Mouse (Mus musculus) activated CD4-positive, CD25-positive, alpha-beta regulatory T cell, adult 4 months (primary cell): ENCODE measurements around the gene Fgf15. TPM values are rescaled to one million over a fixed set of nuclear protein-coding genes. Genes with fewer than 3 reads are reported as not detected.
"Not testable (repeated sequence)": the region's sequence is repeated elsewhere in the genome, so short reads cannot be mapped to it uniquely, and the experiment has no call there.

Experiments
- ATAC-seq: one replicate; pipeline ENCODE4 v1.8.0; 2017
- polyA plus RNA-seq, 2 experiments: library from polyadenylated mRNA; unstranded; fragments of 100-300 nt; shearing (Covaris generic); gene quantifications; one replicate each; pipeline ENCODE4 v1.2.1; 2017

Gene Fgf15
- polyA plus RNA-seq, 2 experiments from 2014 or later = not detected

DNA sequence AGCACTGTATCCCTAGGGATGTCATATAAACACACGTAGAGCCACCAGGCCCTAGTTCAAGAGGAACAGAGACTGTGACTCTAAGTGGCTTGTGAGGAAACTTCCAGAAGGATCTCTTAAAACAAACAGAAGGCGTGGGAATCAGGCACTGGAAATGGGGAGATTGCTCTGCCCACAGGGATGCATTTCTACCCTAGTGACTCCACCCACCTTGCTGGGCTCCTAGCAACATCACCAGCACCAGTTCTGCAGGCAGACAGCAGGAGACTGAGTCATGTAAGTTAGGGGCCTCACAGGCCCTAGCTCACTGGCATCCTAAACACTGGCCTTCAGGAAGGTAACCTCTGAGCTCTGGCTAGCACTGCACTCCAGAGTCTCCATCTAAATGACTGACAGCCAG lies 4.5 kb upstream of the Fgf15 start:
- ATAC-seq = no peak

DNA sequence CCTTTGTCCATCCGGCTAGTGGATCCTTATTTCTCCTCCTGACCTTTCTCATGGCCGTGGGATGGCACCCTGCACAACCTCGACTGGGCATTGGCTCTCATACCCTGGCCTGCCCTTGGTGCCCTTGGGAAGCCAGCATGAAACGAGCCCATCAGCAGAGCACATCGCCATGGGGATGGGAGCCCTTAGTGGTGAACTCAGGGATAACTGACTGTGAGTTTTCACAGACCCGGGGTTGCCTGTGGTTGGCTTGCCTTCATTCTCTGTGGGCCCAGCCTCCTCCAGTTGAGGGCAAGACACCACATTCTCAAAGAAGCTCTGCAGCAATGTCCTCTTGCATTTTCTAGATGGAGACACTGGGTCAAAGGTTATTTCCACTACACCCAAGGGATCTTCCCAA lies 4.0 kb upstream of the Fgf15 start:
- no peak for ATAC-seq

DNA sequence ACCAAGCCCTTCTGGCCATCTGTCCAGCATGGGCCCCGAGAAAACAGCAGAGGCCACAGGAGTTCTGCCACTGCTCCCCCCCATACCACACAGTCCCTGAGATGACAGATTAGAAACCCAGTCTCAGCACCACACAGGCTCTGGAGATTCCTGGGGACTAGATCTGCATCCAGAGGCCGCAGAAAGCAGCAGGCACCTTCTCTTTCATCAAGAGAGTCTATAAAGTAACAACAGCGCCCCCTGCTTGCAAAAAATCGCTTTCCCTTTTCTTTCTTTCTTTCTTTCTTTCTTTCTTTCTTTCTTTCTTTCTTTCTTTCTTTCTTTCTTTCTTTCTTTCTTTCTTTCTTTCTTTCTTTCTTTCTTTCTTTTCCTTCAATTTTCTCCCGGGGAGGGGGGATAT lies 2.1 kb upstream of the Fgf15 start:
- no peak for ATAC-seq

DNA sequence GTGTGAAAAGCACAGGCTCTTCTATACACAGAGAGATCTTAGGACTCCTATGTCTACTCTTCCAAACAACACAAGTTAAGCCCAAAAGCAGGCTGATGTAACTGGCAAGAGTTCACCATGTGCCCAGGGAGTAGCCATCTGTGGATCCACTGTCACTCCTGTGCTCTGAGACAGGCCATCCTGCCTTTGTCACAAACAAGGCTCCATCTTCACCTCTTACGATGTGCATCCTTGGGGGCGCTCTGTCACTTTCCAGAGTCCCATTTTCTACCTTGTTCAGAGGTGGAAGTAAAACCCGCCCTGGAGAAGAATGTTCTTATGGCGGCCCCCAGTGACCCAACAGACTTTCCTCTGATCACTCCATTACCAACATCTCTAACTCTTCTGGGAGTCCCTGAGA lies 1.6 kb upstream of the Fgf15 start:
- ATAC-seq = no peak

DNA sequence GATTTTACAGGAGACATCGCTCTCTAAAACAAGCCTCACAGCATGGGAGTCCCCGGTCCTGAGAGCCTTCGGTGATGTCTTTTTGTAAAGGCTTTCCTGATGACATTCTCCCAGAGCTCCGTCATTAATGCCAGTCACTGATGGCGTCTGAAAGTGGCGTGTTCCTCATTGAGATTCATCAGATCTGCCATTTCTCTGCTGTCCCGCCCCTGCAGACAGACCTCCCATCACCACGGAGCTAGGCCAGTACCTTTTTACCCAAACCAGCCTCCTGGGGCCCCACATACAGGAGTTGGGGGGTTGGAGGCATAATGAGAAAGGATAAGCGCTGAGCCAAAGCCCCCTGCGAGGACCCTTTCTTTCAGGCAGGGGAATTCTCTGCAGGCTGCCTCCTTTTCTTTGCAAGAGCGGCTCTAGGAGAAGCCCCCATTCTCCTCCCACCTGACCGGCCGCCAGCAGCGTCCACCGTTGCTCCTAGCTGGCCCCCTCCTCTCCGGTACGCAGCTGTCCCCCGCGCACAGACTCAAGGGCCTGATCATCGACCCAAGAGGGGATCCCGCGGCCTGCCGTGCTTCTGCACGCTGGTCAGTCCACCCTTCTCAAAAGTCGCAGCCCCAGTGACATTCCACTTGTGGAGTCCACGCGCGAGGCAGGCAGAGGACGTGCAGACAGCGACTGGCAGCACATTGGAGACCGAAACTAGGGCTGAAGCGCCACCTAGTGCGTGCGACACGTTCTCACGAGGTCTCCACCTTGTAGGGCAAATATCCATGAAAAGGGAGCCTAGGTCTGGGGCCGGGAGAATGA lies 823 bp upstream of the Fgf15 start:
- ATAC-seq = peak; percentile 69

DNA sequence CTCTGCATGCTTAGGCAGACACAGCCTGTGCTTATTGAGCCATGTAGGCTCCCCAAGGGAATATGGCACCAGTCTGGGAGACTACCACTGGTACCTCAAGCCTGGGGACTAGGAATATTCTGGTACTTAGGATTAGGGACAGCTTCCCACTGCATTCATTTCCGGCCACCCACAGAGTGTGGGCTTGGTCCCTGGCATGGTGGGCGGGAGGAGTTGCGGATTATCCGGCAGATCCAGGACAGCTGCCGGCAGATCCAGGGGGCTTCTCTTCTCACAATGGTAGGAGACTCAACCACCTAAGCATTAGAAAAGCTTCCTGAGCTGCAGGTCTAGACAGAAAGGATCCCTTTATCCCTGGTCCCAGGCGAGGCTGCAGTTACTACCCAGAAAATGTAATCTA lies 2.2 kb downstream of the Fgf15 start:
- ATAC-seq = no peak

DNA sequence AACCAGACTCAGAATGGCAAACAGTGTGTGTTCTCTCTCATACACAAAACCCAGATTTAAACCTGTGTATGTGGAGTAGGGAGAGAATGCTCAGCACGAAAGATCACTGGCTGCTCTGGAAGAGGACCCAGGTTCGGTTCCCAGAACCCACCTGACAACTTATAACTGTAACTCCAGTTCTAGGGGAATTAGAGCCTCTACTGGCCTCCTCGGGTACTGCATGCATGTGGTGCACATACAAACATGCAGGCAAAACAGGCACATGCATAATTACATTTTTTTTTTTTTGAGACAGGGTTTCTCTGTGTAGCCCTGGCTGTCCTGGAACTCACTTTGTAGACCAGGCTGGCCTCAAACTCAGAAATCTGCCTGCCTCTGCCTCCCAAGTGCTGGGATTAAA lies 9.2 kb downstream of the Fgf15 start:
- ATAC-seq = not testable (repeated sequence)

DNA sequence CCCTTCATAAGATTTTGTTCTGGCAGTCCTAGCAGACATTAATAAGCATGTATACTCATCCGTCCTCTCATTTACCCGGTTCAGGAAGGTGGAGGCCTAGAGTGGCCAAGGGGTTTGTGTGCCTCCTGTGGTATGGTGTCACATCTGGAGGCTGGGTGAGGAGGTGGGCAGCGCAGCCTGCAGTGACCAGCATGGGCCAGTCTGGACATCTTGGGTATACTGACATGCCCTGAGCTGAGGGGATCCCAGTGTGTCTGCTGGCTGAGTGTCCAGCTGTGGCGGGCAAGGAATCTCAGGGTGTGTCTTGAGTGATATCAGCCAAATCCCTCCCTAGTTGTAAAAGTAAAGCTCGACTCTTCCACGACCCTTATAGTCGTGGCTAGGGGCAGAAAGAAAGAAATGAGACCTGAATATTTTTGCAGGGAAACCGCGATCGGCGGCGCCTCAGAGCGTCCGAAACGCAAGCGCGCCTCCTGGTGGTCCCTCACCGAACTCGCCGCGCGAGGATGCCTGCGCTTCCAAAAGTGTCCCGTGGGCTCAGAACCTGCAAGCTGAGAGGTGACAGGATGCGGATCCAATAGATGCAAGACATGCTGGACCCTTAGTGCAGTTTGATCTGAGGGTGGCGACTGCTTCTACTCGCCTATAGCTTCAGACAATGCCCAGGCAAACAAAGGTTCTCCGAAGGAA lies 10.5 kb downstream of the Fgf15 start:
- ATAC-seq = peak; percentile 87

DNA sequence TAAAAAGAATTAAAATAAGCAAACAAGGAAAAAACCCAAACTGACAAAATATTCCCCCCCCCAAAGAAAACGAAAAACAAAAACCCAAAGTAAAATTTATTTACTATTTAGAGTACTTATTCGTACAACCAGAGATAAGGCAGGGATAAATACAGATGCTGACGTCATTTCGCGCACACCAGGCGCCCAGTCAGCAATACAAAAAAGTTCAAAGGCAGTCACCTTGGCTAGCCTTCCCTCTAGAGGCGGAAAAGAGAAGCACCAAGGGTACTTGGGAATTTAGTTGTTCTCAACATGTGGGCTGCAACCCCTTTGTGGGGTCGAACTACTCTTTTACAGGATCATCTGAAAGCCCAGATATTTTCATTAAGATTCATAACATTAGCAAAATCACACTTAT lies 11.5 kb downstream of the Fgf15 start:
- ATAC-seq = peak; percentile 57

DNA sequence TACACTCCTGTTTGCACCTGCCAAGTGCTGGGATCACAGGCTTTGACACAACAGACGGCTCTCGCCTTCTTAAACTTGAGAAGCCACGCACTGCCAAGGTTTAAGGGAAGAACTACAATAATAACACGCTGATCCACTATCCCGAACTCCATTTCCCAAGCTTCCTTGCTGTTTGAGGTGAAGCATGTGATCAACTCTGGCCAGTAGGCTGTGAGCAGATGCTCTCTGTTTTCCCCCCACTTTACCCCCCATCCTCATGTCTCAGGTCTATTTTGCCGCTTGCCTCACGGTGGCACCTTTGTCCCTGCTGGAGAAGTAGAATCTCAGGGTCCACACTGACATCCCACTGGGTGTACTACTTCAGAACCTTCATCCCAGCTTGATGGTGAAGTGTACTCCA lies 12.4 kb downstream of the Fgf15 start:
- ATAC-seq = no peak

DNA sequence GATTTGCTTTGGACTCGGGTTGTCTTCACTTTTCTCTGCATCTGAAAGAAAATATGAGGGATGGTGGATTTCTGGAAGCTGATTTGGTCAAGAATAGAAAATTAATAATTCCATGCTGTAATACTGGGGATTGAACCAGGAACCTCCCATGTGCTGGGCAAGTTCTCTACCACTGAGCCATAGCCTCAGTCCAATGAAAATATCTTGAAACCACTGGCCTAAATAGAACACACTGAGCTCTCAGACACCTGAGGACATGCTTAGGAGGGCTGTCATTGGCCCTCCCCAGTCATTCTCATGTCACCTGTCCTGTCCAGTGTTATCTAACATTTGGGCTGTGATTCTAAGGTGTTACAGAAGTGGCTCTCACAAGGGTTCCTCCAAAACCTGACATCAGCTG lies 14.8 kb downstream of the Fgf15 start:
- no peak for ATAC-seq

DNA sequence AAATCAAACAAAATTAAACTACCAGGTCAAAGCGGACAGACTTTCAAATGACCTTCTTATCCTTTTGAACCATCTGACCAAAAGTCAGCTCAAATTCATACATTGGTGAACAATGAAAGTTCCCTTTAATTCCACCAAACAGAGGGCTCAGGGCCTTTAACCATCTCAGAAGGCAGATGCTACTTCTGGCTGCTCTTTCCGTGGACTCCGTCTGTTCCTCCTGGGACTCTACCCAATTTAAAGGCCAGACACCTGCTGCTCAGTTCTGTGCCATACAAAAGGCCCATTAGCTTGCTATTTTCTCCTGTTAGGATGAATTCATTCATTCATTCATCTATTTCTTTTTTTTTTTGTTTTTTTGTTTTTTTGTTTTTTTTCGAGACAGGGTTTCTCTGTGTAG lies 16.6 kb downstream of the Fgf15 start:
- no peak for ATAC-seq

DNA sequence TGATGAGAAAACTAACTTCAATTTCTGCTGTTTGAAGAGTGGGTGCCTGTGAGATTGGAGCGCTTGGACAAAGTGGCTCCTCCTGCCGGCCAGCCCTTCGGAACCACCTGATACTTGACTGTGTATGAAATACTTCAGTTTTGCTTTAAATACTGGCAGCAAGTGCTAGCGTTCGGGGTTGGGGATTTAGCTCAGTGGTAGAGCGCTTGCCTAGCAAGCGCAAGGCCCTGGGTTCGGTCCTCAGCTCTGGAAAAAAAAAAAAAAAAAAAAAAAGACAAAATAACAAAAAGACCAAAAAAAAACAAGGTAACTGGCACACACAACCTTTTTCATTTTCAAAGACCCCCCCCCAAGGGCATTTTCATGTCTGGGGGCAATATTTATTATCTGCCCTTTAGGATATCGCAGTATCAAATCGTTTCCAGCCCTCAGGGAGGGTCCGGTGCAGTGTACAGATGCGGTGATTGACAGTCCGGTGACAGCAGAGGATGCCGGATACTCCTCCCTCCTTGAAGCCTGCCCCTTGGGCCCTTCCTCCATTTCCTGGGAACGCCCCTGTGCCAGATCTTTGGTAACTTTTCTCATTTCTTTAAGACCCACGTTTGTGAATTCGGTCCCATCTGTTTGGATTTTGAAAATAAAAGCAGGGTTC lies 18.1 kb downstream of the Fgf15 start:
- ATAC-seq = peak; percentile 95

DNA sequence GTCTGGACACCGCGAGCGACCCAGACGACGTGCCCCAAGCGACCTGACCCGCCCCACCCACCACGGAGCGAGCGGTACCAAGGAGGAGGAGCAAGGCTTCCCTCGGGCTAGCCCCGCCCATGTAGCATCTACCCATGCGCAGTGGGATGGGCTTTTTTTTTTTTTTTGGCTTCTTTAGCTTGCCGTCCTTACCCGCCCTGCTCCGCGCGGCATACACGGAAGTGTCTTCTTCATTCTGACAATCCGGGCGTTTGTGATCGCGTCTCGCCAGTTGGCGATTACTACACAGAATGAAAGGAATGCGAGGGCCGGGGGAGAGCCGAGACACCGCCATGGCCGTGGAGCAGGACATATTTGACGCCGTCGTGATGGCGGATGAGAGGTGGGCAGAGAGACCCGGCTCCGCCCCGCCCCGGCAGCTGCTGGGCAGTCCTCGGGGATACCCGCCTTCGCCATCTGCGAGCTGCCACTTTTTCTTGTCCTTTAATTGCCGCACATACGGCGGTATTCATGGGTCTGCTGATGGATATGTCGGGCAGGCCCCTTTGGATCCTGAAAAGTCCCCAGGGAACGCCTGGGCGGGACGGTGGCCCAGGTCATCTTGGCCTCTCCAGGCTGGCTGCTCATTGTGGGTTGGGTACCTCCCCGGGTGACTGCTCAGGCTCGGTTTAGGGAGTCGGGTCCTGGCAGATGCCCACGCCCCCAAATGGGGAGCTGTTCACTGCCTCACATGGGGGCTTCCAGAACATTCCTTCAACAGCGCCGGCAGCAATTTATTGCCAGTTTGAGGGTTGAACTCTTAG lies 18.8 kb downstream of the Fgf15 start, which contains the start of gene LTO1:
LTO1 (plus strand) TSS at position 153 of the 803 bp plus-strand sequence.
- peak; percentile 88 for ATAC-seq

DNA sequence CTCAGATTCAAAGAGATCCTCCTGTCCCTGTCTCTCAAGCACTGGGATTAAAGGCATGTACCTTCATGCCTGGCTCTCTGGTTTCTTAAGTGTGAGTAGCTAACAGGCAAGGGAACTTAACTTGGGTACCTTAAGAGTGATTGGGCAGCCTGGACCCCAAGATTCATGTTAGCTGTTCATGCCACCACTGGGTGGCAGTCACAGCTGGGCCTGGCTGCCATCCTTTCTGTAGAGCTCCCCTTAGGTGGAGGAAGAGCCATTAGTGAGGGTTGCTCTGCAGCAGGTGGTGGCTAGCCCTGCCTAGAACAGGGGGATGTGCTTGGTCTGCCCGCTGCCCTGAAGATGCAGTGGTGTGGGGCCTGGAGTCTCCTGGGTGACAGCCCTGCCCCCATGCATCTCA lies 22.5 kb downstream of the Fgf15 start:
- ATAC-seq = no peak

DNA sequence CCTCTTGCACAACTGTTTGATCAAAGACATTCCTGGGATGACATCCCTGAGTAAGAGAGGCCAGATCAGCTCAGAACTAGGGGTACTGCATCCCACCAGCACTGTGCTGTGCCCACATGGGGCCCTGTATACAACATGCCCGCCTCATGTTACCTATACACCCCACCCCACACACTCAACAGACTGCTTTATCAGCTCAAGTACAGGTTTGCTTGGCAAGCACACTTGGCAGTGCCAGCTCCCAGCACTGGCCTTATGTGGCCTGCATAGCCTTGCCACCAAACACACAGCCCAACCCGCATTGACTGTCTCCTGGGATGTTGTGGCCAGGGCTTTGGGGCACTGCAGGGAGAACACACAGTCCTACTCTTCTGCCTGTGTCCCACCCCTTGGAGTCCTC lies 31.3 kb downstream of the Fgf15 start:
- no peak for ATAC-seq

DNA sequence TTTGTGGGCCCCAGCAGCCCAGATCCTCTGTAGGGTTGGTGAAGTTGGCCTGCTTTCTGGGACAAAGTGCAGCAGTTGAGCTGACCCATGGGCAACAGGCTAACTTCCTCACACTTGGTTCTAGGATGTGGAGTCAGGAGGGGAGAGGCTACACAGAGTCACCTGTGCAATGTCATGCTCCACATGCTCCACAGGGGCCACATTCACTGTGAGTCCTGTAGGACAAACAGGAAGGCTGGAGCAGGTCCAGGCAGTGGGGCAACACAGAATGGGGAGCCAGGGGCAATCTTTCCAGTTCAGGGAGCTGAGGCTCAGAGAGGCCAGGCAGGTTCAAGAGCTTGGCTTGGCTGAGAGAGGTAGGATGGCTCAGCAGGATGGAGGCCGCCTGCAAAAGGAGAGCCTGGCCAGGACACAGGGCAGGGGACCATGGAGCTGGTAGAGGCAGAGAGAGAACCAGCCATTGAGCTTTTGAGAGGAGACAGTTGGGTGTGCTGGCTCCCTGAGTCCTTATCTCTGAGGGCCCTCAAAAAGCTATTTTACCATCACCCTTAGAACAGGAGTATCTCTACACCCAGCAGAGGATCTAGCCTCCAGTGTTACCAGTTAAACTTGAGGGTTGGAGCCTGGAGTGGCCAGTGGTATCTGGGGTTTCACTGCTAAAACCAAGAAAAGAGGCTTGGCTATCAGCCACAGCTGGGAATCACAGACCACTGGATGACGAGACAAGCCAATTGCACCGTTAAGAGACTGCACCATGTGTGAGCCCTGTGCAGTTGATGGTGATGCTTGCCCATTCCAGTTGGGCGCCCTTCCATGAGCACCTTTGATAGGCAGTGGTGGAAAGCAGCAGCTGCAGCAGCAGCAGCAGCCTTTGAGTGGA lies 31.9 kb downstream of the Fgf15 start:
- no peak for ATAC-seq

DNA sequence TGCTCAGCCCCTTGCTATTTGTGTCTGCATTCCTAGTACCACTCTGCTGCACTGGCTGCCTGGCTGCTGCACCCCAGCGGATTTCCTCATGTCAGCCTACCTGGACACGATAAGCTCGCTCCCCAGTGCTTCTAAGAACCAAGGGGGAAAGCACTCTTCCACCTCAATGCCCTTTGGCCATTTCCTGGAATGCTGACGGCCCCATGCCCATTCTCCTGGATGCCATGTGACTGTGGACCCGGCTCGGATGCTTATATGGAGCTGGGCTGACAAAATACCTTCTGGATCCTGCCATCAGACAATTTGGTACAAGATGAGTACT lies 32.5 kb downstream of the Fgf15 start:
- no peak for ATAC-seq

DNA sequence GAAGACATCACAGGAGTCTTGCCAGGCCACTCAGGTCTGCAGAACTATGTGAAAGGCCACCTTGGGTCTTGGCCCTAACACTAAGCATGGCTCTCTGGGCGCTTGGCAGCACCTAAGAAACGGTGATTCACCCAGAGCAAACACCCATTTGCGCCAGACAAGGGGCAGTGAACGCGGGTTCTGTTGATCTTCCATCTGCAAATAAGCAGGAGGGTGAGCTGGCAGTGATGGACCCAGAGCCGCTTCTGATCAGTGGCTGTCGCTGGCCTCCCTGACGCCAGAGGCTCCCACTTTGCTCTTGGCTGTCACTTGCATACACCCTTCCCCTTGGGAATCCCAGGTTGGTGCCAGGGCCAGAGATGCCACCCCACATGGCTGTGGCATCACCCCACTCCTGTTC lies 33.2 kb downstream of the Fgf15 start:
- no peak for ATAC-seq

DNA sequence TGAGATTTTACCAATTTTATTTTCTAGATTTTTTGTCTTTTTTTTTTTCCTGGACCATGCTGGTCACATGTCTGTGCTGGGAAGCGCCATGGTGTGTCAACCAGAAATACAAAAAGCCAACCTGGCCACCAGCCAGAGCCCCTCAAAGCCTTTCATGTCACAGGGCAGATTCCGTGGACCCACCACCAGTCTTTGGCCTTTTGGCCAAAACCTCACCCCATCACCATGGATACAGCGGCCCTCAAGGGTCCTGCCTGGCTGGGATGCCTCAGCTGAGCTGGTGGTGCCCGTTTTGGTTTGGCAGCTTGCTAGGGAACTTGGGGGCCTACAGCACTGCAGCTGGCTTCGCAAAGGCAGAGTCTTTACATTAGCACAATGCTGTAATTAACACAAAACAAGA lies 33.6 kb downstream of the Fgf15 start:
- ATAC-seq = no peak

DNA sequence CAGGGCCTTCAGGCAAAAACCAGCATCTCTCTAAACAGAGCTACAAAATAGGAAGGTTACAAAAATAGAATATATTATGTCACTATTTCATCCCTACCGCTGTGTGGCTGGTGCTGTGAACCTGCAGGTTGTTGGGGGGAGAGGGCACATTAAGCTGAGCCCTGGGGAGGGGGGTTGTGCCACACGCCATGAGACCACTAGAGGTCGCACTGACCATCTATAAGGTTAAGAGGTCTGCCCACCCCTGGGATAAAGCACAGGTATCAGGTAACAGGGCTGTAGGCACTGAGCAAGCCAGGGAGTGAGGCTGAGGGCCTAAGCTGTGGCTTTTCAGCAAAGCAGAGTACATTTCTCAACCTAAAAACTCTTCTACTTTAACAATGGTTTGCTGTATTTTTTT lies 35.4 kb downstream of the Fgf15 start:
- ATAC-seq = peak; percentile 52

DNA sequence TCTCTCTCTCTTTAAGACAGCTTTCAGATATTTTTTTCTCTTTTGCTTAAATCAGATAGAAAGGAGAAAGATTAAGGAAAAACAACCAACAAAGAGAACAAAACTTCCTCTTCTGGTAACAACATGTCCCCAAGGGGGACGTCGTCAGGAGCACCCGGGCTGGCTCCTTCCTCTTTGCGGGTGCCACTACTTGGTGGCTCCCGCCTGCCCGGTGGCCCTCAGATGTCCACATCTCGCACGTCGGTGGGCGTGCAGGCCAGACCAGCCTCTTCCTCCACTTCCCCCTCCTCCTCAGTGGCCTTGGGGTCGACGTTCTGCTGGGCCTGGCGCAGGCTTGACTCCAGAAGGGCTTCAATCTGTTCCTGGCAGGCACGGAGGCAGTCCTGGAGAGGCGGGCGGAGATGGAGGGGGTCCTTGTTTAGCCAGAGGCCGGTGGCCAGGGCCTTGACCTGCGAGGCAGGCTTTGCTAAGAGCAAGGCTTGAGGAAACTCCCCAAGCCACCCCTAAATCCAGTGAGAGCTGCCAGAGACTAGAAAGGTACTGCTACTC lies 36.1 kb downstream of the Fgf15 start:
- no peak for ATAC-seq
